Mouse (Mus musculus): ENCODE measurements around the gene Adora1. TPM values are rescaled to one million over a fixed set of nuclear protein-coding genes. Genes with fewer than 3 reads are reported as not detected.

Adora1 gene
- 1.8 and 2.0 TPM in 2 replicates for polyA plus RNA-seq (2015; fragmentation: Nextera tagmentation; extraction: Ambion mirVana)

DNA sequence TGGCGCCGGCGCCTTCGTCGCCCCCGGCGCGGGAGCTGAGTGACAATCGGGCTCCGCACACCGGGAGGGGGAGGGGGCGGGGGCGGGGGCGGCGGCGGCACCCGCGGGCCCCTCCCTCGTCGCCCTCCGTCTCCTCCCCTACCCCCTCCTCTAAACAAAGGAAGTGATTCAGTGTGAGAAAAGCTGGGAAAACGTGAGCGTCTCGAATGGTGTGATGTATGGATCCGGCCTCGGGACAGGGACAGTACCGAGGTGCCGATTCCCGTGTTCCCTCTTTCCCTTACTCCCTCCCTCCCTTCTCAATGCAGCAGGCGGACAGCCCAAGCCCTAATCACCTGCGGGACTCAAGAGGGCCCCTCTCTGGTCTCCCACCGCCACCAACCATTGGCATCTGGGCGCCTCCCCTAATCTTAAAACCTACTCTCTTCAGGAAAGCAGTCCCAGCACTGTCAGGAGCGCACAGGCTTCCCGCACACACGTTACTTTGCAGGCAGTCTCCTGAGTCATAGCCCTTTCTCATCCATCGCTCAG is at the start of gene Adora1:
Adora1 (minus strand) TSS at position 41 of the 531 bp plus-strand sequence.
- H3K9me3 ChIP-seq, result no peaks in the 10 kb centered on the region

DNA sequence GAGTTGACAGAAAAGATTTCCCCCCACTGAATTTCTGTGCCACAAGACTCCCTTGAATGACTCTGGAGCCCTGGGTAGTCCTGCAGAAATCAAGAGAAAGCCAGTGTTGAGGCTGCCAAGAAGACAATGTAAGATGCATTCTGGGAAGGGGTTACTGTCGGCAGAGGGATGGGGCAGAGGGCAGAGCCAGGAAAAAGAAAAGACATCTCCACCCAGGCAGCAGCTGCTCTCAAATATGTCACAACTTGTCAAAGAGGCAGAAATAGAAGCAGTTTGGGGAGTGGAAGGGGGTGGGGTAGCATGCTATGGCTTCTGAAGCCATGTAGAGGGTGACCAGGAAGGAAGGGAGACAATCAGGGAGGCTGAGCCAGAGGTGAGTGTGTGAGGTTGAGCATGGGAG is 47.9 kb upstream of the Adora1 start:
- no peak for ATAC-seq (ENCODE audit: insufficient number of reproducible peaks, low FRiP score, low TSS enrichment, low read depth)
- no peak overlapping the region for H3K27ac ChIP-seq
- no peak overlapping the region for H3K4me3 ChIP-seq
- no peaks in the 10 kb centered on the region for H3K27me3 ChIP-seq
- WGBS, result 50% methylated on average over 1 of the region's 1 CpGs
- H3K4me1 ChIP-seq, result no peaks in the 10 kb centered on the region; the same call in 1 of the 2 replicates
- no peak overlapping the region for H3K4me2 ChIP-seq
- H3K9ac ChIP-seq, result no peak overlapping the region
- H3K9me3 ChIP-seq, result no peaks in the 10 kb centered on the region
- H3K36me3 ChIP-seq, result no peaks in the 10 kb centered on the region

More for the DNA sequence above, at the start of gene Adora1:
- H3K4me2 ChIP-seq, result peak within 1 kb of the TSS; percentile 93
- WGBS, result 1% methylated on average over 35 of the region's 37 CpGs
- peaks cover 48% of the 10 kb centered on the region for H3K27me3 ChIP-seq
- ATAC-seq (ENCODE audit: insufficient number of reproducible peaks, low FRiP score, low TSS enrichment, low read depth), result no peak
- H3K4me3 ChIP-seq, result peak within 1 kb of the TSS; percentile 43
- peaks cover 32% of the 10 kb centered on the region for H3K4me1 ChIP-seq
- H3K36me3 ChIP-seq, result no peaks in the 10 kb centered on the region
- 0 out of 2 replicates have a peak within 1 kb of the TSS, but pooled peaks have one; percentile 33 for H3K9ac ChIP-seq
- H3K27ac ChIP-seq, result no peak within 1 kb of the TSS

DNA sequence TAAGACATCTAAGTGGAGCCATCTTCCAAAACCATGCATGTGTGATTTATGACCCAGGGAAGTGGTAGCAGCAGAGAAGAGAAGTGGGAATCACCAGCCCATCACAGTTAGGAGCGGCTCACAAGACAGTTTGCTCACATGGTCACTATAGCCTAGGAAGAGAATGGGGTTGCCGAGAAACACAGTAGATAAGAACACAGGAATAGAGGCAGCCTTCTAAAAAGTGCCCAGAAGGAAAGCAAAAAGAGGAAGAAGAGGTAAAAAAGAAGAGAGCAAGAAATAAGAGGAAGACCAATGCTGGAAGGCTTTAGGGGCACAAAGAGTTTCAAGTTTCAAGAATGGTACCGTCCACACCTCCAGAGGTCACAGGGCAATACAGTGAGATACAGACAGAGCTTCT is 47.1 kb upstream of the Adora1 start:
- Histone ChIP-seq H3K27ac (no peak overlapping the region), H3K9ac (no peak overlapping the region)

DNA sequence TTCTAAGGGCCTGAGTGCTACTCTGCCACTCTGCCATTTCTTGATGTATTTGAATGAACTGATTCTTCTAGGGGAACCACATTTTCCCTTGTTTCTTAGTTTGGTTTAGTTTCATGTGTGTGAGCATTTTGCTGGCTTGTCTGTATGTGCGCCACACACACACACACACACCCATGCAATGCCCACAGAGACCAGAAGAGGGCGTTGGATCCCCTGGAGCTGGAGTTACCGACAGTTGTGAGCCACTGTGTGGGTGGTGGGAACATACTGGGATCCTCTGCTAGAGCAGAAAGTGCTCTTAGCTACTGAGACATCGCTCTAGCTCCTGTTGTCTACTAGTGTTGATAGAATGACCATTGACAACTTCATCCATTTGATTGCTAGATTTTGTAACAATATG is 46.3 kb upstream of the Adora1 start:
- Histone ChIP-seq H3K4me2 (no peak overlapping the region), H3K4me3 (no peak overlapping the region), H3K4me1 (0 out of 2 replicates have a peak, but pooled peaks cover under 1% of the 10 kb centered on the region), H3K27ac (no peak overlapping the region), H3K9me3 (no peaks in the 10 kb centered on the region), H3K36me3 (no peaks in the 10 kb centered on the region), H3K9ac (no peak overlapping the region), H3K27me3 (no peaks in the 10 kb centered on the region)
- 74% methylated on average over 4 of the region's 4 CpGs for WGBS
- no peak for ATAC-seq (ENCODE audit: insufficient number of reproducible peaks, low FRiP score, low TSS enrichment, low read depth)

More for the DNA sequence above, 47.1 kb upstream of the Adora1 start:
- 68% methylated on average over 3 of the region's 3 CpGs for WGBS
- no peaks in the 10 kb centered on the region for H3K9me3 ChIP-seq
- no peaks in the 10 kb centered on the region for H3K36me3 ChIP-seq
- H3K4me3 ChIP-seq, result no peak overlapping the region
- H3K4me1 ChIP-seq, result no peaks in the 10 kb centered on the region
- H3K27me3 ChIP-seq, result no peaks in the 10 kb centered on the region
- no peak overlapping the region for H3K4me2 ChIP-seq
- no peak for ATAC-seq (ENCODE audit: insufficient number of reproducible peaks, low FRiP score, low TSS enrichment, low read depth)

DNA sequence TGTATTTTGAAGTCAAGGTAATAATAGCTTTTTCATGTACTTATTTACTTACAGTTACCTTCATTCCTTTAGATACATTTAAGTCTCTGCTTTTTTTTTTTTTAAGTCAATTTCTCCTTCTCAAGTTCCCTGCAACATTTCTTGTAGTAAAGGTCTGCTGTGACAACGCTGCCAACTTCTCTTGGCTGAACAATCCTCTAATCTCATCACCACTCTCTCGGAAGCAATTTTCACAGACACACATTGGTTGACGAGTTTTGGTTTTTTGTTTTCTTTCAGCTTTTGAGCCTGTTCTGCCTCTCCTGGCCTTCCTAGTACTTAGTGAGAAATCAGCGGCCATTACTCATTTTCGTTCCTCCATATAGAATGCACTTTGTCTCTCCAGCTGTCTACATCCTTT is 44.9 kb upstream of the Adora1 start:
- no peak overlapping the region for H3K4me3 ChIP-seq
- no peaks in the 10 kb centered on the region for H3K36me3 ChIP-seq
- peaks cover 11% of the 10 kb centered on the region for H3K4me1 ChIP-seq
- 83% methylated on average over 5 of the region's 5 CpGs for WGBS
- no peaks in the 10 kb centered on the region for H3K27me3 ChIP-seq
- H3K9ac ChIP-seq, result no peak overlapping the region
- no peak for ATAC-seq (ENCODE audit: insufficient number of reproducible peaks, low FRiP score, low TSS enrichment, low read depth)
- no peaks in the 10 kb centered on the region for H3K9me3 ChIP-seq
- H3K27ac ChIP-seq, result no peak overlapping the region
- no peak overlapping the region for H3K4me2 ChIP-seq

DNA sequence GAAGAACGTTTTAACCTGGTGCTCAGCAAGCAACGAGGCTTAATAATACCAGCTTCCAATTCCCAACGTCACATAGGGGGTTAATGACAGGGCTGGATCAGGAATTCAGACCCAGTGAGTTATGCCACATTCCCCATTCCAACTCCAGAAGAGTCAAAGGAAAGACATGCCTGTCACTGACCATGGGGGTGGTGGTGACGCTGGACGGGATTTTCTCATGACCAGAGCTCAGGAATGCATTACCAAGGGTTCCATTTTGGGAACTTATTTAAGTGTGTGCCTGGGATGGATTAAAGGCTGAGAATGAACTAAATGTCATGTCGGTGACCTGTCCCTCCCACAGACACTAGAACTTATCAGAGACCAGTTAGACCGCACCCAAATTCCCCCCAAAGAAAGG is 41.6 kb upstream of the Adora1 start:
- no peak overlapping the region for H3K27ac ChIP-seq
- WGBS, result 74% methylated on average over 7 of the region's 7 CpGs
- H3K4me3 ChIP-seq, result no peak overlapping the region
- 0 out of 2 replicates have a peak, but pooled peaks have one; percentile 31 for ATAC-seq (ENCODE audit: insufficient number of reproducible peaks, low FRiP score, low TSS enrichment, low read depth)
- H3K9ac ChIP-seq, result no peak overlapping the region
- H3K9me3 ChIP-seq, result no peaks in the 10 kb centered on the region
- no peaks in the 10 kb centered on the region for H3K36me3 ChIP-seq
- H3K4me1 ChIP-seq, result peaks cover 31% of the 10 kb centered on the region
- H3K27me3 ChIP-seq, result no peaks in the 10 kb centered on the region
- H3K4me2 ChIP-seq, result no peak overlapping the region

DNA sequence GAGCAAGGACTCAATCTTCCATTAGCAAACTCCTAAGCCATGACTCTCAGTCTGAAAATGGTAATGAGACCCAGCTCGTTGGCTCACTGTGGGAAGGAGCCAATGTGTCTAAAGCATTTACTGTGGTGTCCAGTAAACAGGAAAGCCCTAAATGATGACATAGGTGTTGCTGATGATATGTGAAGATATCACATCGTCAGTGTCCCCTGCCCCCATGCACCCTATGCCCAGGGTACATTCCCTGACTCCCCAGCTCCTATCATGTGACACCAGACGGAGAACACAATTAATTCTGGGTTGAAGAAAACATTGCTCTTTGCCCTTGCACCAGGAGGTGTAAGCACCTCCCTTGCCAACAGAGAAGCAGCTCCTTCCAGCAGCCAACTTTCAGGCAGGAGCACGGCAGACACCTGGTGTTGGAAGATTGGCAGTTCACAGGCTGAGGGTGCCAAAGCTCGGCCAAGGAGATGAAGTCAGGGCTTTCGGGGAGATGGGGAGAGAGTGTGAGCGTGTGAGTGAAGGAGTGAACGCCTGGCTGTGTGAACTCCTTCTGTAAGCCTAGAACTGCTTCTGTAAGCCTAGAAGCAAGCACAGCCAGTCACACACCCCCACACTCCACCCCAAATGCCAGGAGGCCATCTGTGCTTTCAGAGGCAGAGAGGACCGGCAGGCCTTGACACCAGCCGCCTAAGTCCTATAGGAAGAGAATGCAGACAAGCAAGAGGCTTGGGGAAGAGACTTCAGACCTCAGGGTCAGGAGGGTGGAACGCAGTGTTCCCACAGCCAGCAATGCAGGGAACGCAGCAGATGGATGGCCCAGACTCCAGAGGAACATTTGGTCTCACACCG is 40.6 kb upstream of the Adora1 start:
- 53% methylated on average over 13 of the region's 13 CpGs for WGBS
- no peak for ATAC-seq (ENCODE audit: insufficient number of reproducible peaks, low FRiP score, low TSS enrichment, low read depth)
- H3K4me3 ChIP-seq, result no peak overlapping the region
- no peak overlapping the region for H3K9ac ChIP-seq
- H3K36me3 ChIP-seq, result no peaks in the 10 kb centered on the region
- no peaks in the 10 kb centered on the region for H3K9me3 ChIP-seq
- H3K27ac ChIP-seq, result 0 out of 2 replicates have a peak overlapping the region, but pooled peaks have one; percentile 7
- H3K4me1 ChIP-seq, result peaks cover 31% of the 10 kb centered on the region
- no peaks in the 10 kb centered on the region for H3K27me3 ChIP-seq
- no peak overlapping the region for H3K4me2 ChIP-seq

DNA sequence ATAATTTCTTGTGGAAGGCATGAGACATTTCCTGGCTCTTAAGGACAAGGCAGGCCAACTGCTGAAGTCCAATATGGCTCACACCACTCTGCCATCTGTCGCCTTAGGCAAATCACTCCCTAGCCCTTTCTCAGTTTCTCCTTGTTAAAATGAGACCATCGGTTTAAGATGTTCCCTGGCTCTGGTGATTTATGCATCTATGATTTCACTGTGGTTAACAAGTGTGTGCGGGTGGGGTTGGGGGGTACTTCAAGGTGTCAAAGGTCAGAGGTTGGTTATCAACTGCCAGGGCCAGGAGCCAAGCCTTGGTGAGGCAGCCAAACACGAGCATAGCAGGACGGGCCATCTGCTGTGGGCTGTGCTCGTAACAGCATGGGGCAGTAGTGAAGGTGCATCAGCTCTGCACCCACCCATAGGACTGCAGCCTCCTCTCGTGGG is 39.3 kb upstream of the Adora1 start:
- no peaks in the 10 kb centered on the region for H3K9me3 ChIP-seq
- no peak overlapping the region for H3K4me2 ChIP-seq
- no peak overlapping the region for H3K4me3 ChIP-seq
- no peaks in the 10 kb centered on the region for H3K27me3 ChIP-seq
- ATAC-seq (ENCODE audit: insufficient number of reproducible peaks, low FRiP score, low TSS enrichment, low read depth), result no peak
- no peaks in the 10 kb centered on the region for H3K36me3 ChIP-seq
- 64% methylated on average over 7 of the region's 7 CpGs for WGBS
- no peak overlapping the region for H3K9ac ChIP-seq
- H3K4me1 ChIP-seq, result peaks cover 31% of the 10 kb centered on the region
- no peak overlapping the region for H3K27ac ChIP-seq

DNA sequence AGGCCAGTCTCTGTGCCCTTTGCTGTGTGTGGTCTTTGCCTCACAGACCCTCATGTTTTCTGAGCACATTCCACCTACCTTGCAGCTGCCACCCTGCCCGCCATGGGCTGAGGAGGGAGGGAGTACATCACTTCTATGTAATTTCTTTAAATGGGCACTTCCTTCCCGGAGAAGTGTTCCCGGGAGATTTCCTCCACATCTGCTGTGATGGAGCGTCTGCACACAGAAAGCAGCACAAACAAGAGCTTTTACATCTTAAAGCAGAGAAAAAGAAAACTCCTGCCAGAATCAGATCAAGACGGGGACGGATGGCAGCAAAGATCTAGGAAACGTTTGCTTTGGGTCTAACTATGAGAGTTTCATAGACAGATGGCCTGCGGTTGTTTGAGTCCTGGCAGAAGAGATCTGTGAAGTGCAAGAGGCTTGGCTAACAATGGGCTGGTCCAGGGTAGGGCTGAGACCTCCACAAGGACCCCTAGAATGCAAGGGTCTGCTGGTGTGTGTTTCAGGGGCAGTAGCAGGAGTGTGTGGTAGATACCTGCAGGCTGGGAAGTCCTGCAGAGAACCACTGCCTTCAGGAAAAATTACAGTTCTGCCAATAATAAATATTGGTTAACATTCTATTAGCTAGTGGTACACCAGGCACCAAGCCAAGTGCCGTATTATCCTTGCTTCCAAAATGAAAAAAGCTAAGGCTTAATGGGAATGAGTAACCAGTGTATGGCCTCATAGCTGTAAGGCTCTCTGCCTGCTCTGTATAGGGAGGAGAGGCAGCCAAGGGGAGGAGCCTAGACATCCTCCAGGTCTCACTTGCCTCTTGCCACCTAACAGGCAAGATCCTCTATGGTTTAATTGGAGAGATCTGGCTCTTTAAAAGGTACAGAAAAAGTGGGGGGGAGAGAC is 38.5 kb upstream of the Adora1 start:
- Histone ChIP-seq H3K27ac (peak overlapping the region; percentile 47; the same call in 1 of the 2 replicates), H3K27me3 (no peaks in the 10 kb centered on the region), H3K4me2 (no peak overlapping the region), H3K9ac (no peak overlapping the region), H3K4me1 (peaks cover 31% of the 10 kb centered on the region), H3K36me3 (no peaks in the 10 kb centered on the region), H3K4me3 (no peak overlapping the region), H3K9me3 (no peaks in the 10 kb centered on the region)
- ATAC-seq (ENCODE audit: insufficient number of reproducible peaks, low FRiP score, low TSS enrichment, low read depth), result no peak; the same call in 1 of the 2 replicates
- WGBS, result 35% methylated on average over 9 of the region's 9 CpGs

DNA sequence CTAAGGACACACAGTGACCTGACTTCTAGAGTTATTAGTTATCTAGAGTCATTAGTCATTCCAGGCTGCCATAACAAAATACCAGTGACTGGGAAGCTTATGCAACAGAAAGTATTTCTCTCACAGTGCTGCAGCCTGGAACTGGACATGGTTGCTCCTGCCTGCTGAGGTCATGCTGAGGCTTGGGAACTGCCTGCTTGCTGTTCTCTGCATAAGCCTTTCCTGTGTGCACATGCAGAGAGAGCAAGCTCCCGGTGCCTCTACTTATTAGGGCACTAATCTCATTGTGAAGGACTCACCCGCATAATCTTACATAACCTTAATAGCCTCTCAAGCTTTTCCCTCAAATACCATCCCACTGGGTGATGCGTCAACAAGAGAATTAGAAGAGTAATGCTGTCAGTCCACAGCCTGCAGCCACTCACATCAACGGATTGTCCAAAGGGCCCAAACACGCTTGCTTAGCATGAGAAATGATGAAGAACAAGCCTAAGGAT is 37.6 kb upstream of the Adora1 start:
- Histone ChIP-seq H3K36me3 (no peaks in the 10 kb centered on the region), H3K27me3 (no peaks in the 10 kb centered on the region), H3K4me2 (no peak overlapping the region), H3K27ac (no peak overlapping the region), H3K4me3 (no peak overlapping the region), H3K9me3 (no peaks in the 10 kb centered on the region), H3K4me1 (peaks cover 31% of the 10 kb centered on the region), H3K9ac (no peak overlapping the region)
- ATAC-seq (ENCODE audit: insufficient number of reproducible peaks, low FRiP score, low TSS enrichment, low read depth), result no peak
- WGBS, result 75% methylated on average over 5 of the region's 5 CpGs

DNA sequence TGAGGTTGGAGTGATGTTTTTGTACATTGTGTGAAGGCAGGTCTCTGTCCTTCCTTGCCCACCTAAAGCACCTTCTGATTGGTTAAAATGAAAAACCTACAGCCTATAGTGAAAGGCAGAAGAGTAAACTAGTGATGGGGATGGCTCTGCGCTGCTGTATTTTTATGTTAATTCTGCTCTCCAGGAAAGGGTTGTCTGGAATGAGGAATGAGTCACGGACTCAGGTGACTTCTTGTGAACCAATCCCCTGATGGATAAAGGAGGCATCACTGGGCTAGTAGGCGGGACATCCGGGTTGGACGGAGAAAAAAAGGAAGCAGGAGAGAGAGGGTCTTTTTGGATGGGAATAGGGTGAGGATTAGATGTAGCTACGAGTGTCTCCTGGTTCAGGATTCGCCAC is 34.8 kb upstream of the Adora1 start:
- Histone ChIP-seq H3K4me3 (no peak overlapping the region), H3K4me1 (peaks cover 21% of the 10 kb centered on the region), H3K36me3 (no peaks in the 10 kb centered on the region), H3K27ac (no peak overlapping the region), H3K27me3 (no peaks in the 10 kb centered on the region), H3K9ac (no peak overlapping the region), H3K9me3 (no peaks in the 10 kb centered on the region), H3K4me2 (no peak overlapping the region)
- ATAC-seq (ENCODE audit: insufficient number of reproducible peaks, low FRiP score, low TSS enrichment, low read depth), result no peak
- WGBS, result 73% methylated on average over 7 of the region's 7 CpGs
